Mouse (Mus musculus) kidney, postnatal 0 days (tissue): Measurements from ENCODE around the gene Gm45213. TPM values are rescaled to one million over a fixed set of nuclear protein-coding genes. Genes with fewer than 3 reads are reported as not detected.

Experiments used
- ATAC-seq: fragments of 200-750 bp; cut with Nextera tagmentation; replicated peaks from 2 replicates; pipeline ENCODE4 v1.8.0; 2017; ENCODE audit warnings: low read depth, moderate number of reproducible peaks, moderate TSS enrichment, moderate library complexity; ENCODE audit not compliant: low FRiP score
- DNase-seq: peaks from one replicate; pipeline ENCODE4 v3.0.0-alpha.2; 2016; ENCODE audit warnings: low spot score
- H3K27ac ChIP-seq: fragments of 300-500 bp; sonication (generic); 2 replicates; pipeline ENCODE4 v1.5.1; 2014; ENCODE audit warnings: mild to moderate bottlenecking
- H3K27me3 ChIP-seq: fragments of 300-500 bp; sonication (generic); 2 replicates; pipeline ENCODE4 v1.6.1; 2014; ENCODE audit warnings: low read length, mixed read lengths; ENCODE audit not compliant: insufficient read depth
- H3K36me3 ChIP-seq: fragments of 300-500 bp; sonication (generic); 2 replicates; pipeline ENCODE4 v1.6.1; 2014; ENCODE audit warnings: low read length, mixed read lengths; ENCODE audit not compliant: insufficient read depth
- H3K4me1 ChIP-seq: fragments of 300-500 bp; sonication (generic); replicated peaks from 2 replicates; pipeline ENCODE4 v1.6.1; 2014; ENCODE audit warnings: antibody characterized with exemption, low read length, mixed read lengths; ENCODE audit not compliant: insufficient read depth
- H3K4me2 ChIP-seq: fragments of 300-500 bp; sonication (generic); 2 replicates; pipeline ENCODE4 v1.6.1; 2014; ENCODE audit warnings: mild to moderate bottlenecking, low read length, moderate library complexity, mixed read lengths
- H3K4me3 ChIP-seq: fragments of 300-500 bp; sonication (generic); replicated peaks from 2 replicates; pipeline ENCODE4 v1.5.1; 2014; ENCODE audit warnings: low read depth, low read length
- H3K9ac ChIP-seq: fragments of 300-500 bp; sonication (generic); 2 replicates; pipeline ENCODE4 v1.6.1; 2014; ENCODE audit warnings: low read depth, low read length
- H3K9me3 ChIP-seq: fragments of 300-500 bp; sonication (generic); replicated peaks from 2 replicates; pipeline ENCODE4 v1.6.1; 2016; ENCODE audit warnings: low read length, inconsistent platforms, mixed read lengths
- CTCF ChIP-seq: IDR thresholded peaks from 2 replicates; pipeline ENCODE4 v1.5.1; 2016; ENCODE audit warnings: antibody characterized with exemption, low read depth, mild to moderate bottlenecking, moderate library complexity
- WGBS: fragments of 180-500 bp; shearing (Covaris S2); extraction: QIAGEN DNeasy Blood & Tissue Kit; methylation state at CpG from one replicate; pipeline ENCODE4 v1.1.7; 2014; 5-methylcytosine and 5-hydroxymethylcytosine counted together
- polyA plus RNA-seq: library from polyadenylated mRNA; unstranded; fragments of >200 nt; fragmentation: Nextera tagmentation; extraction: Ambion mirVana; gene quantifications from 2 replicates; pipeline ENCODE4 v1.2.1, GENCODE M21; 2015

The Gm45213 gene
- polyA plus RNA-seq, 1 experiment from 2014 or later = not detected

GRCm38 (mm10) chr7:66109855-66110635 is 66.6 kb downstream of the Gm45213 start:
- Histone ChIP-seq H3K36me3 (no peaks in the 10 kb centered on the region), H3K4me1 (peaks cover 6% of the 10 kb centered on the region; the same call in 1 of the 2 replicates), H3K27ac (peak overlapping the region; percentile 87), H3K9me3 (no peaks in the 10 kb centered on the region), H3K4me3 (peak overlapping the region; percentile 76), H3K27me3 (no peaks in the 10 kb centered on the region), H3K9ac (peak overlapping the region; percentile 89), H3K4me2 (peak overlapping the region; percentile 91)
- WGBS = under 1% methylated on average over 47 of the region's 77 CpGs
- peak; percentile 67 for ATAC-seq
- no peak for TF ChIP-seq CTCF
- peak; percentile 38 for DNase-seq

DNA sequence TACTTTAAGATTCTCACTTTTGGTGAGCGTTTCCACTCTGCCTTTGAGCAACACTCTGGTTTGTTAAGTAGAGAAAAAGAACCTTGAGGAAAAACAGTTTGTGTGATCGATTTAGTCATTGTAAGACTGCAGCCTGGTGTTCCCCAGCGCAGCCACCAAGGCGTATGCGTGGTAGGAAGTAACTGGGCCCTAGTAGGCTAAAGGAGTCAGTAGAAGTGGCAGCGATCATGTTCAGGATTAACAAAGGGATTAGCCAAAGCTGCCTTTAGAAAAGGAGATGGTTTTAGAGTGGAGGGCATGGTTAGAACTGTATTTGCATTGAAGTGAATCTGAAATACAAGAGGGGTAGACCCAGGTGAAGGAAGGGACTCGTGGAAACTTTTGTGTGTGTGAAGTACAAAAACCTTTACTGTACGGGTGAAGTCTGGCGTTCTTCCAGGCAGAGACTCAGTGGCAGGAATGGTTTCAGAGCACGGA is 67.3 kb downstream of the Gm45213 start:
- H3K4me2 ChIP-seq = peak overlapping the region; percentile 91
- TF ChIP-seq CTCF = no peak
- no peaks in the 10 kb centered on the region for H3K36me3 ChIP-seq
- DNase-seq = peak; percentile 62
- H3K27me3 ChIP-seq = no peaks in the 10 kb centered on the region
- peaks cover 6% of the 10 kb centered on the region; the same call in 1 of the 2 replicates for H3K4me1 ChIP-seq
- WGBS = 3% methylated on average over 10 of the region's 10 CpGs
- peak overlapping the region; percentile 89 for H3K9ac ChIP-seq
- no peaks in the 10 kb centered on the region for H3K9me3 ChIP-seq
- peak overlapping the region; percentile 76 for H3K4me3 ChIP-seq
- no peak overlapping the region for H3K27ac ChIP-seq
- no peak for ATAC-seq

DNA sequence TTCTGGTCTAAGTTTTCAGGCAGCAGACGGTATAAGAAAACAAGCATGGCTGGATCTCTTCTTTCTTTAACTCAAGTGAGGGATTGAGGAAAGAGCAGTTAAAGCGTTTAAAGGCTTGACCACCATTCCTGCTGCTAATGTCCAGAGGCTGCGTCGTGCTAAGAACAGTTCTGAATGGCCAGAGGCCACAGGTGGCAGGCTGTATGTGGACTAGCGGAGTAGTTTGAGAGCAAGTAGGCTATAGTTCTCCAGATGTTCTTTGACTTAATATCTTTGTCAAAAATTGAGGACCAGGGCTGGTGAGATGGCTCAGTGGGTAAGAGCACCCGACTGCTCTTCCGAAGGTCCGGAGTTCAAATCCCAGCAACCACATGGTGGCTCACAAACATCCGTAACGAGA is 67.8 kb downstream of the Gm45213 start:
- WGBS = 56% methylated on average over 10 of the region's 10 CpGs
- Histone ChIP-seq H3K36me3 (no peaks in the 10 kb centered on the region), H3K4me1 (peaks cover 11% of the 10 kb centered on the region; the same call in 1 of the 2 replicates), H3K27ac (no peak overlapping the region), H3K9ac (peak overlapping the region; percentile 89), H3K27me3 (no peaks in the 10 kb centered on the region), H3K9me3 (no peaks in the 10 kb centered on the region), H3K4me2 (peak overlapping the region; percentile 91), H3K4me3 (peak overlapping the region; percentile 76; the same call in 1 of the 2 replicates)
- no peak for TF ChIP-seq CTCF
- peak; percentile 34 for DNase-seq
- no peak for ATAC-seq

Other genes with a start within 250 kb of the Gm45213 start
- 3.2 and 4.2 TPM in 2 replicates for gene Pcsk6, start 181.9 kb upstream of the Gm45213 start, polyA plus RNA-seq
- 114 and 127 TPM in 2 replicates for gene Snrpa1, start 15.4 kb downstream of the Gm45213 start, polyA plus RNA-seq
- gene Selenos, start 36.0 kb downstream of the Gm45213 start, polyA plus RNA-seq = 140 and 145 TPM in 2 replicates
- gene Chsy1, start 65.9 kb downstream of the Gm45213 start, polyA plus RNA-seq = 12.0 and 12.2 TPM in 2 replicates